Mouse (Mus musculus) testis, adult 2 months (tissue): ENCODE measurements around the gene Etl4.

ENCODE experiments used
- CTCF ChIP-seq: fragments of 200-500 bp; IDR thresholded peaks from 2 replicates; pipeline ENCODE4 v1.5.1; 2012; ENCODE audit warnings: low read depth, mild to moderate bottlenecking, inconsistent platforms, low read length, moderate library complexity; ENCODE audit not compliant: control insufficient read depth, insufficient read depth, insufficient replicate concordance
- POLR2A ChIP-seq: fragments of 200-500 bp; IDR thresholded peaks from 2 replicates; pipeline ENCODE4 v1.6.1; 2012; ENCODE audit warnings: low read depth, mild to moderate bottlenecking, inconsistent platforms, low read length, moderate library complexity; ENCODE audit not compliant: control insufficient read depth

DNA sequence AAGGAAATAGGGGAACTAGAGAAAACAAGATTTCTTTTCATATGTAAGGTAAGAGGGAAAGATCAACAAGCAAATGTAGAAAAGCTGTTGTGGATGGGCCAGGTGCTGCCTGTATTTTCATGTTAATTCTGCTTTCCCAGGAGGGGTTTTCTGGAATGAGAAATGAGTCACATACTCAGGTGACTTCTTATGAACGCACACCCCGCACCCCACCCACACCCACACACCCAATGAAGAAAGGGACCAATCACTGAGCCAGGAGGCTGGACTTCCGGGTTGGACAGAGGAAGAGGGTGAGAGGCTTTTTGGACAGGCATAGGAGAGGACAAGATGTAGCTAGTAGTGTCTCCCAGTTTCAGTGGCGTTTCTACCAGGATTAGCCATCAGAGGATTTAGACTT is 299.8 kb downstream of the Etl4 start:
- TF ChIP-seq CTCF = no peak
- TF ChIP-seq POLR2A = no peak
